Mouse (Mus musculus) large intestine, adult 2 months (tissue): Measurements from ENCODE around the gene Prkg1. TPM values are rescaled to one million over a fixed set of nuclear protein-coding genes. Genes with fewer than 3 reads are reported as not detected.

Experiments
- DNase-seq: peaks from one replicate; pipeline ENCODE4 v3.0.0-alpha.2; 2012; ENCODE audit warnings: low read depth, low spot score
- WGBS: fragments of 180-500 bp; shearing (Covaris S2); methylation state at CpG from one replicate; pipeline ENCODE4 v1.1.7; 2018; 5-methylcytosine and 5-hydroxymethylcytosine counted together
- polyA plus RNA-seq: library from polyadenylated mRNA; depleted of rRNA; stranded (reverse); fragments of >200 nt; gene quantifications from 2 replicates; pipeline ENCODE4 v1.2.3, GENCODE M21; 2012

Gene Prkg1
- polyA plus RNA-seq, 1 experiment: 0.86 TPM

DNA sequence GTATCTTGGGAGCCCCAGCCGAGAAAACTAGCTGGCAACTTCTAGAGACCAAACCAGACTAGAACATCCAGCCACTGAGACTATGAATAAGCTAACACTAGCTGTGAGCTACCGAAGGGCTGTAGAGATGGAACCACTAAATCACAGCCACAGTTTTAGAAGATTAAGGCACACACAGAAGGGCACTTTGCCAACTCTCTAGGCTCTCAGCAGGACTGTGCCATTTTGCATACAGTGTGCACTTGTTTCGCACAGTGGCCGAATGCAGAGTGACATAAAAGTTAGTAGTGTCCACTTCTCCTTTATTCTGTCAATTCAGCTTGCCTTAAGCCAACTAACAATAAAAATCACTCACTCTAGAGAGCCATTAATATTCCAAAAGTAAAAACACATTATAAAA, 774.4 kb downstream of the Prkg1 start:
- WGBS: 72% methylated on average over 4 of the region's 4 CpGs

DNA sequence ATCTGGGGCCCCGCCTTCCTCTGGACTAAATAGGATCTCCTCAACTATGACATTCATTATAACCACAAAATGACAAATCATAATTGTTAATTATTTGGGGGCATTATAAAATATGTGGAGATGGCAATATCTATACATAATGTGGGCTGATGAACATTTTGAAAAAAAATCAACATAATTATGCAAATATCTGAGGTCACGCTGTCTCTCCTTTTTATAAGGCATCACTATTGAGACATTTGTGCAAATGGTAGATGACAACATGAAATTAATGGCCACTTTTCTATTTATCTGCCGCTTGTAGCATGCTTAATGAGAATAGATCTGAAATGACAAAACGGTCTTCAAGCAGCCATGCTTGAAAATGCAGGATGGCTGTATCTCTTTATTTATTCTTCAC, 782.4 kb downstream of the Prkg1 start:
- DNase-seq: no peak
- 95% methylated on average over 4 of the region's 4 CpGs for WGBS

More for the DNA sequence above, 774.4 kb downstream of the Prkg1 start:
- no peak for DNase-seq

GRCm38 (mm10) chr19:30978096-30978495, 786.7 kb downstream of the Prkg1 start:
- no peak for DNase-seq
- WGBS: 83% methylated on average over 4 of the region's 4 CpGs

GRCm38 (mm10) chr19:30950610-30951009, 814.2 kb downstream of the Prkg1 start:
- DNase-seq: no peak
- WGBS: 59% methylated on average over 3 of the region's 3 CpGs

GRCm38 (mm10) chr19:30948202-30948601, 816.6 kb downstream of the Prkg1 start:
- WGBS: 58% methylated on average over 1 of the region's 1 CpGs
- DNase-seq: no peak

- DNase-seq: no peak
- WGBS: 32% methylated on average over 5 of the region's 5 CpGs
Measured at GRCm38 (mm10) chr19:30942369-30942992, 822.4 kb downstream of the Prkg1 start.

DNA sequence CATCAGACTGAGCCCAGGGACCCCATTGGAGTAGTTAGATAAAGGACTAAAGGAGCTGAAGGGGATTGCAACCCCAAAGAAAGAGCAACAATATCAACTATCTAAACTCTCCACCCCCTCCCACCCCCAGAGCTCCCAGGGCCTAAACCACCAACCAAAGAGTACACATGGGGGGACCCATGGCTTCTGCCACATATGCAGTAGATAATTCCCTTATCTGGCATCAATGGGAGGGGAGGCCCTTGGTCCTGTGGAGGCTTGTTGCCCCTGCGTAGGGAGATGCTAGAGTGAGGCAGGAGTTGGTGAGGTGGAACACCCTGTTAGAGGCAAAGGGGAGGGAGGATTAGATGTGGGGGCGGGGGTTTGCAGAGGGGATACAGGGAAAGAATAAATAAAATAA, 826.8 kb downstream of the Prkg1 start:
- 88% methylated on average over 2 of the region's 2 CpGs for WGBS

DNA sequence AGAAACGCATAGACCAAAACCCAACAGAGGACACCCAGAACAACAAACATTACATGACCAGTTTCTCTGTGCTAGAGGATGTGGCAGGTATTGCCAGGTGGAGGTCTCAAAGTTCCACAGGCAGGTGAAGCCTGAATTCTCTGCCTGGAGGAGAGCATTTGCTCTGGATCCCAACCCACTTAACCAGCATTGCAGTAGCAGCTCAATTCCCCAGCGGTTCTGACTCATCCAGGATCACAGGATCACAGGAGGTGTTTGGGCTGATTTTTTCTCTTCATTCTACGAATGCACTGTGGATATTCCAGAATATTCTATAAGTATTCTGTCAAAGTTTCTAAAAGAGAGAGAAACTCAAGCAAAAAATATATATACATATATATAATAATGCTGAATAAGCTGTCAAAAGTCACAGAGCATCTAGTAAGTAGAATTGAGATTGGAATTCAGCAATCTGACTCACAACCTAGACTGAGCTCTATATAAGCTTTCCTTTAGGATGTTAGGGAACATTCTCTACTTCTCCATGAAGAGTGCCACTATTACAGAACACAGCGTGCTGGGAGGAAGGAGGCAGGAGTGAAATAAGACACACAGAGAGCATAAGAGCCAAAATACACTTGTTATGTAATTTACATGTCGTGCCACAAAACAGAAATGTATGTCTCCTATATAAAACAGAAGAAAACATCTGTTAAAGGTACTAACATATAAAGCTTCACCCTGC, 833.2 kb downstream of the Prkg1 start:
- DNase-seq: no peak
- WGBS: 81% methylated on average over 5 of the region's 5 CpGs

More for the DNA sequence above, 826.8 kb downstream of the Prkg1 start:
- no peak for DNase-seq

DNA sequence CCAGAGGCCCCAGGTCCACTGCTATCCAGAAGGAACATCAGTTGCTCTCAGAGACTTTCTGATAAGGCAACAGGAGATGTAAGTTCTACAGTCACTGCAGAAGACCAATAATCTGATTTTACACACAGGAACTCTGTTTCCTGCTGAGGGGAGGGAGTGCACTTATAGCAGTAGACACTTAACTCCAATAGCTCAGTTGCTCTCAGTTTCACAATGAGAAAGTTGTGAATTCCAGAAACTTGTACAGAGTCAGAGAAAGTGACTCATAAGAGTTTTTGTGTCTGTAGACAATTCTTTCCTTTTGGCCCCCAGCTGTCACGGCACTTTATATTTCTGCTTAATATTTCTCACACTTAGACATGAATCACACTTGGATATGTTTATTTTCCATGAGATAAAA, 840.8 kb downstream of the Prkg1 start:
- DNase-seq: no peak
- 80% methylated on average over 1 of the region's 1 CpGs for WGBS

DNA sequence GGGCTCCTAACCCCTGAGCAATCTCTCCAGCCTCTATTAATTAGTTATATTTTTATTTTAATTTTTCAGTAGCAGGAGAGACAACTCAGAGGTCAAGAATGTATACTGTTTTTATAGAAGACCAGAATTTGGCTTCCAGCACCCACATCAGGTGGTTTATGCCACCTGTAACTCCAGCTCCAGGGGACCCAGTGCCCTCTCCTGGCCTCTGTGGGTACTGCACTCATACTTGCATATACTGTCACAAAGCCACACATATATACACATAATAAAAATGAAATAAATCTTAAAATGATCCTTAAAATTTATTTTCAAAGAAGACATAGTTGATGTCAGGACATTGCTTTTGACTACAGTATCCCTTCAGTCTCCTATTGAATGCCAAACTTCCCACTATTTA, 862.5 kb downstream of the Prkg1 start:
- DNase-seq: no peak

- DNase-seq: no peak
- WGBS: 62% methylated on average over 3 of the region's 3 CpGs
Measured at GRCm38 (mm10) chr19:30901025-30901424, 863.8 kb downstream of the Prkg1 start.

DNA sequence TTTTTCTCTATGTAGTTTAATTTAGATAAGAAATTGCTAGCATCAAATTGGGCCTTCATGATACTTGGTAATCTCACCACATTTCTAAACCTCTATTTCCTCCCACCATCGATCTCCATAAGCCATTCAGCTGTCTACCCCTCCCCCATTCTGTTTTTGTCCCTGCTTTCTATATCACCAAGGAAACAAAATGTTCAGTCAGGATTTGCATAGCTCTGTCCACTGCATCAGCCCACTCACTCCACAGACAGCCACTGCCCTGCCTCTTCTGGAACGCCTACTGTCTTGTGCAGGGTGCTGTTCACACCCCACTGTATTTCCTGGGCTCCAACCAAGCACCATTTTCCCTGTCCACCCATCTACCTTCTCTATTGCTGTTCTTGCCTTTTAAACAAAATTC, 874.5 kb downstream of the Prkg1 start:
- no peak for DNase-seq
- 81% methylated on average over 2 of the region's 2 CpGs for WGBS

DNA sequence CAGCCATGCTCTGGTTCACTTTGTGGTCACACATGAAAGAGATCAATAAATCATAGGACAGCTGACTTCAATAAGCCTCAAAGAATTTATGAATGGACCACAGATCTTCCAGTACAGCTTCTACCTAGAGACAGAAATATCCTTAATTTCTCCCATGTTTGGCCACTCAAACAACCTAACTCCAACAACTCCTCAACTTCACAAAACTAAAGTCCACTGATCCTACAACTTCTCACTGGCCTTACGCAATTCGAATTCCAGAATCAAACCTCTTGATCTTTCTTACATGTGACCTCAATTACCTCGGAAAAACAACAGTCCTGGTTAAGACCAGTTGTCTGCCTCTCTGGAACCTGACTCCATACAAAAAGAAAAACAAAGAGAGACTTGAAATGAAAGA, 875.0 kb downstream of the Prkg1 start:
- 80% methylated on average over 3 of the region's 3 CpGs for WGBS
- no peak for DNase-seq

DNA sequence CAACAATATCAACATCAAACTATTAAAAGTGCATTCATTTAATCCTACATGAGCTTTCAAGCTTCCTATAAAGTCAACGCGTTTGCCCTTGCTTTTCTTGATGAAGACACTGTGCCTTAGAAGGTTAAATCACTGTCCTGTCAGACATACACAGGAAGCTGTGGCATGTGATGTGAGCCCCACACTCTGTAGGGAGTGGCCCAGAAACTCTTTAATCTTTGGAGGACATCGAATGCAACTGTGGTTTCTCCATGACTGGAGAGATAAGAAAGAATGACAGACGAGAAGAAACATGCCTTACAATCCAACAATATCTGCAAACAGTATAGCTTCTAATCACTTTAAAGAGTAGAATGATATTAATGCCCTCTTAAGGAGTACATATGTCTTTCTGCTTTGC, 903.4 kb downstream of the Prkg1 start:
- DNase-seq: no peak
- WGBS: 60% methylated on average over 4 of the region's 4 CpGs

DNA sequence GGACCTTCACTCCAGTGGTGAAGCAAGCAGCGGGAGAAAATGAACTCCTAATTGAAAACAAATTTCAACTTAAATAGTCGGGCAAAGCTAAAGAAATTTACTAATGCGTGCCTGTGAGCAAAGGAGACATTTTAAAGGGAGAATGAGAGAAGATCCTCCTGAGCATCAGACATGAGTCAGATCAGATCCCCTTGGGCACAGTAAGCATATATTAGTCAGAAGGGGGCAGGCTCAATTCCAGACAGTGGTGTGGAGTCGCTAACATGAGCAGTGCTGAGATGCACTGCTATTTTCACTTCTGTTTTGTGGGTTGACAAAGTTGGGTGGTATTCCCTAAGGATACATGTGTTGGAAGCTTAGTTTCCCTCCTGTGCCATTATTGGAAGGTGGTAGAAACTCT, 913.8 kb downstream of the Prkg1 start:
- no peak for DNase-seq
- 93% methylated on average over 4 of the region's 4 CpGs for WGBS

DNA sequence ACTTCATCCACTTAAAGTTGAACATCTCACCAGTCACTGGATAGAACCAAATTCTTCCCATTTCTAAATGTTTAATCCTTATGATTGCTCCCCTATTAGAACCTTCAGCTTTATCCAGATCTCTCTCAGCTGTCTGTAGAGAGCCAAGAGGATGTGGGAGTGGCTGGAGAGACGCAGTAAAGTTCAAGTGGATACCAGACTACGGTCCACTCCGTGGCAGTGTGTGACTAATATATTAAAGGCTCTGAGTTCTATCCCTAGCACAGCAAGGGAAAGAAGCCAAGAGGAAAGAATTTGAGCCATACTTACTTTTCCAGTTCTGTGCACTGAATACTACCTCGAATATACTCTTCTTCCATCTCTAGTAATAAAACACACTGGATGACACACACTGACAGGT, 919.9 kb downstream of the Prkg1 start:
- 28% methylated on average over 4 of the region's 4 CpGs for WGBS

GRCm38 (mm10) chr19:30843637-30844036, 921.2 kb downstream of the Prkg1 start:
- 75% methylated on average over 4 of the region's 4 CpGs for WGBS
- no peak for DNase-seq

More for the DNA sequence above, 919.9 kb downstream of the Prkg1 start:
- no peak for DNase-seq

DNA sequence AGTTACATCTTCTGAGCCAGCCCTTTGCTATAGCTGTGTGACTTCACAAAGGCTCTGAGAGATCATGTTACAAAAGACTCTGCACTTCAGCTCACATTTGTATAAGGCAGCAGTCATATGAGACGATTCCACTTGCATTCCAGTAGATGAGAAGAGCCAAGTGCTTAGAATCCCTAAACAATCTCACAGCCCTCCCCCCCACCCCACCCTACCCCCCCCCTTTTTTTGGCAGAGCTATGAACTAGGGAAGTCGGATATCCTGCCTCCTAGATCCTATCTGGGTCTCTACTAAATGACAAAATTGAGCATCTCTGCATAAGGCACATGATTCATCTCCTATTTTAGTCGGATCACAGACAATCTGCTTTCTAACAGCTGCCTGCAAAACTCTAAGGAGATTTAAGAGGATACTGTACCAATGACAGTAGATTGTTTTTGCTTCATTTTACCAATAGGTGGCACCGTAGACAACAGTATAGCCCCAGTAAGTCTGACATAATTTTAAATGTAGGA, 921.7 kb downstream of the Prkg1 start:
- 9% methylated on average over 4 of the region's 4 CpGs for WGBS
- no peak for DNase-seq

DNA sequence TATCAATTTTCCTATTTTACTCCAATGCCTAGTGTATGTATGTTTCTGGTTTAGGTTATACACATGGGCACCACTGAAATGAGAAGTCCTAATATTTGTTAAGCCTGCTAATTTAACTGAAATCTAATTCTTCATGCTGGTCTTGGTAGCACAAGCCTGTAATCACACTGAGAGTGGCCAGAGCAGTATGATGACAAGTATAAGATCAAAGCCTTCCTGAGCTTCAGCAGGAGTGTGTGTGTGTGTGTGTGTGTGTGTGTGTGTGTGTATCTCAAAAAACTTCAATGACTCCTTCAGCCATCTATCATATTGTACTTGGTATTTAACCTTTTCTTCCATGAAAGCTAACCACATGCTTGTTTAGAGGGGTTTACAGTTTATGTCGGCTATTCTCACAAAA, 922.2 kb downstream of the Prkg1 start:
- DNase-seq: no peak
- WGBS: 42% methylated on average over 1 of the region's 1 CpGs

- DNase-seq: no peak
- WGBS: 46% methylated on average over 1 of the region's 1 CpGs
Measured at GRCm38 (mm10) chr19:30833045-30833651, 931.7 kb downstream of the Prkg1 start.

DNA sequence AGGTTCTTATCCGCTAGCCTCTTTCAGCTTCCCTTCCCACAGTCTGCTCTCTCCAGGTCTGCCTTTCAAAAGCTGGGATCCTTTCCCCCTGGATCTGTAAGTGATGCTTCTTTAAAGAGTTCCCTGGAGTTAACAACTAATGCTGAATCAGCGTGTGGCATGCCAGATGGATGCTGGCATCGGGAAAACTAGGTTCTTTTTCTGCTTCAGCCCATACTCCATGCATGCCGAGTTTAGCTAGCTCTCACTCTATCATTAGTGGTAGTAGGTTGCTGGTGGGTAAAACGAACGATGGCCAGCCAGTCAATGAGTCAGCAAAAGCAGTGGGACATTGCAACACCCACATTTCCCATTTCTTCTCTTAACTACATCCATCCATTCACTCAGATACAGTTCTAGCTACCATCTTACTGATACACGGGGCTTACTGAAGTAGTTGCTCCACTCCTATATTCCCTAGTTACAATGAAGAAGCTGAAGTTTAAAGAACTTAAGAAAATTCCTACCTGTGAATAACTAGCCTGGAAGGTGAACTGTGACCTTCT, 935.5 kb downstream of the Prkg1 start:
- DNase-seq: no peak
- WGBS: 85% methylated on average over 7 of the region's 7 CpGs
